Mouse (Mus musculus): ENCODE measurements around the gene Sccpdh.

DNA sequence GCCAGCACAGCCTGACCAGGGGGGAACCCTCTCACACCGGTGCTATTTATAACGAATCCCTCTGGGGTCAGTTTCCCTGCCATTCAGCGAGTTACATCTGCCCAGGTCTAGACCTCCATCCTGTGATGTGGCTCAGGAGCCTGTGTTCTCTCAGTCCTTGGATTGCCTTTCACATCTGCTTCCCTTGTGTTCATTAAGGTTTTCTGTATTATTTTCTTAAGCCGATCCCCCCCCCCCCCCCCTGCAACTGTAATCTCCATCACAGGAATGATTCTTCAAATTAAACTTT, 22.1 kb upstream of the Sccpdh start:
- TF ChIP-seq CTCF (conservative IDR thresholded peaks at IDR 0.05; ENCODE audit: insufficient read depth, insufficient read length, low read depth, low read length): no peak
- no peak for TF ChIP-seq POLR2A (IDR thresholded peaks at IDR 0.05; ENCODE audit: low read depth, low read length)
